Mouse (Mus musculus) G1E (cell line): ENCODE results near the gene Adgre5.

Source experiments
- CTCF ChIP-seq: IDR thresholded peaks from 2 replicates; pipeline ENCODE4 v1.5.1; 2012; ENCODE audit warnings: low read depth, low read length, inconsistent platforms, mixed read lengths
- GATA1 ChIP-seq: IDR thresholded peaks from 2 replicates; pipeline ENCODE4 v1.6.1; 2012; ENCODE audit warnings: borderline replicate concordance, low read length, inconsistent platforms, mixed read lengths
- POLR2AphosphoS5 ChIP-seq: IDR thresholded peaks from 2 replicates; pipeline ENCODE4 v1.6.1; 2012; ENCODE audit warnings: low read depth, low read length, inconsistent platforms; ENCODE audit not compliant: insufficient replicate concordance

DNA sequence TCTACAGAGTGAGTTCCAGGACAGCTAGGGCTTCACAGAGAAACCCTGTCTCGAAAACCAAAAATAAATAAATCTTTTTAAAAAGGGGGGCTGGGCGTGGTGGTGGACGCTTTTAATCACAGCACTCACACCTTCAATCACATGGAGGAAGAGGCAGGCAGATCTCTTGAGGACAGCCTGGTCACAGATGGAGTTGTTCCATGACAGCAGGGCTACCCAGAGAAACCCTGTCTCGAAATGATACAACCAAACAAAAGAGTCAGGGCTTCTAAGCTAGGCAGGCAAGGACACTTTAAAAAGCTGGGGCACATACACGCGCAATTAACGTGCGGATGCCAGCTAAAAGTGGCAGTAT, 26.5 kb downstream of the Adgre5 start:
- TF ChIP-seq CTCF (no peak), GATA1 (no peak), POLR2AphosphoS5 (no peak)
